Mouse (Mus musculus) C2C12 (cell line): Measurements from ENCODE around the gene Ccdc190.

Source experiments
- CTCF ChIP-seq: IDR thresholded peaks from one replicate; pipeline ENCODE4 v1.5.1; 2011; ENCODE audit not compliant: control insufficient read depth, insufficient read depth, insufficient read length
- USF1 ChIP-seq: IDR thresholded peaks from one replicate; pipeline ENCODE4 v1.6.1; 2011; ENCODE audit warnings: low read depth, mild to moderate bottlenecking, control low read depth, moderate library complexity

DNA sequence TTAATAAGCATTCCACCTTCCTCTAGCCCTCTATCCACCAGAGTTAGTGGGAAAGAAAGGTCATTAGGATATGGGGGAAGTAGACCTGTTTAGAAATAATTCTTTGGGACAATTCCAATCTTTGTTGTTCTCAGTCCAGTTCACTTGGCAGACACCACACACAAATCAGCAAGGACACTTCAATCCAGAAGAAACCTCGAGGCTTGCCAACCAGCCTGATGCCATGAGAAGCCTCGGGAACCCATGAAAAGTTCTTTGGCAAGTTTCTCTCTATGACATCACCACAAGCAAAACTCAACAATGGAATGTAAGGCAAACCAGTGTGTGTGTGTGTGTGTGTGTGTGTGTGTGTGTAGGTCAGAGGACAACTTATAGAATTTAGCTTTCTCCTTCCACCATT lies 3.9 kb upstream of the Ccdc190 start:
- no peak for TF ChIP-seq CTCF
- TF ChIP-seq USF1 = no peak
